Mouse (Mus musculus): ENCODE data around the gene Sycp2.

- TF ChIP-seq CTCF (IDR thresholded peaks at IDR 0.05): no peak
- no peak for TF ChIP-seq EP300 (IDR thresholded peaks at IDR 0.05)
Observed at GRCm38 (mm10) chr2:178327466-178328040, 79.9 kb downstream of the Sycp2 start.
